Mouse (Mus musculus) forebrain, embryonic 11.5 days (tissue): ENCODE results near the gene Mbip. TPM values are rescaled to one million over a fixed set of nuclear protein-coding genes. Genes with fewer than 3 reads are reported as not detected.

Experiments
- ATAC-seq: fragments of 200-750 bp; cut with Nextera tagmentation; replicated peaks from 2 replicates; pipeline ENCODE4 v1.8.0; 2017; ENCODE audit warnings: moderate TSS enrichment; ENCODE audit not compliant: low FRiP score
- DNase-seq: peaks from one replicate; pipeline ENCODE4 v3.0.0-alpha.2; 2017; ENCODE audit warnings: low spot score
- H3K27ac ChIP-seq: fragments of 300-500 bp; sonication (generic); 2 replicates; pipeline ENCODE4 v1.5.1; 2014; ENCODE audit warnings: low read depth, low read length
- H3K27me3 ChIP-seq: fragments of 300-500 bp; sonication (generic); 2 replicates; pipeline ENCODE4 v1.6.1; 2014; ENCODE audit warnings: mild to moderate bottlenecking, low read length, mixed read lengths; ENCODE audit not compliant: control insufficient read depth, insufficient read depth
- H3K36me3 ChIP-seq: fragments of 300-500 bp; sonication (generic); 2 replicates; pipeline ENCODE4 v1.6.1; 2014; ENCODE audit warnings: mild to moderate bottlenecking, low read length, moderate library complexity, mixed read lengths; ENCODE audit not compliant: control insufficient read depth, insufficient read depth
- H3K4me1 ChIP-seq: fragments of 300-500 bp; sonication (generic); replicated peaks from 2 replicates; pipeline ENCODE4 v1.6.1; 2014; ENCODE audit warnings: low read length, mixed read lengths; ENCODE audit not compliant: control insufficient read depth, insufficient read depth
- H3K4me2 ChIP-seq: fragments of 300-500 bp; sonication (generic); 2 replicates; pipeline ENCODE4 v1.6.1; 2014; ENCODE audit warnings: low read depth, mild to moderate bottlenecking, low read length, moderate library complexity, mixed read lengths; ENCODE audit not compliant: severe bottlenecking
- H3K4me3 ChIP-seq: fragments of 300-500 bp; sonication (generic); 2 replicates; pipeline ENCODE4 v1.5.1; 2014; ENCODE audit warnings: low read depth, low read length
- H3K9ac ChIP-seq: fragments of 300-500 bp; sonication (generic); 2 replicates; pipeline ENCODE4 v1.6.1; 2014; ENCODE audit warnings: low read length
- H3K9me3 ChIP-seq: fragments of 300-500 bp; sonication (generic); 2 replicates; pipeline ENCODE4 v1.6.1; 2016; ENCODE audit warnings: low read length, mixed read lengths; ENCODE audit not compliant: control insufficient read depth
- WGBS: fragments of 180-500 bp; shearing (Covaris S2); extraction: QIAGEN DNeasy Blood & Tissue Kit; methylation state at CpG from one replicate; pipeline ENCODE4 v1.1.7; 2014; 5-methylcytosine and 5-hydroxymethylcytosine counted together
- polyA plus RNA-seq: library from polyadenylated mRNA; unstranded; fragments of >200 nt; fragmentation: Nextera tagmentation; extraction: Ambion mirVana; gene quantifications from 2 replicates; pipeline ENCODE4 v1.2.1, GENCODE M21; 2014

The Mbip gene
- polyA plus RNA-seq = 62.6 and 68.8 TPM in 2 replicates

- no peaks in the 10 kb centered on the region for H3K27me3 ChIP-seq
- peak; percentile 98 for DNase-seq
- H3K36me3 ChIP-seq = no peaks in the 10 kb centered on the region
- ATAC-seq = peak; percentile 99
- peak within 1 kb of the TSS; percentile 65 for H3K27ac ChIP-seq
- under 1% methylated on average over 37 of the region's 37 CpGs for WGBS
- no peaks in the 10 kb centered on the region for H3K9me3 ChIP-seq
- H3K4me2 ChIP-seq = peak within 1 kb of the TSS; percentile 51
- peak within 1 kb of the TSS; percentile 91 for H3K4me3 ChIP-seq
- H3K9ac ChIP-seq = peak within 1 kb of the TSS; percentile 87
- no peaks in the 10 kb centered on the region for H3K4me1 ChIP-seq
Observed at GRCm38 (mm10) chr12:56345367-56346089, at the start of gene Mbip. TSS of gene Mbip (minus strand) at chr12:56345894.

- DNase-seq (no peak), ATAC-seq (peak; percentile 66)
- Histone ChIP-seq H3K4me3 (no peak overlapping the region), H3K4me1 (0 out of 2 replicates have a peak, but pooled peaks cover 5% of the 10 kb centered on the region), H3K27ac (no peak overlapping the region; the same call in 1 of the 2 replicates), H3K27me3 (no peaks in the 10 kb centered on the region), H3K9ac (no peak overlapping the region), H3K4me2 (no peak overlapping the region), H3K36me3 (no peaks in the 10 kb centered on the region), H3K9me3 (no peaks in the 10 kb centered on the region)
- WGBS = 56% methylated on average over 7 of the region's 7 CpGs
Observed at GRCm38 (mm10) chr12:56387647-56388205, 42.0 kb upstream of the Mbip start.

- no peak overlapping the region for H3K4me2 ChIP-seq
- no peak overlapping the region for H3K4me3 ChIP-seq
- no peaks in the 10 kb centered on the region for H3K9me3 ChIP-seq
- WGBS = 25% methylated on average over 5 of the region's 6 CpGs
- no peaks in the 10 kb centered on the region for H3K36me3 ChIP-seq
- H3K4me1 ChIP-seq = 0 out of 2 replicates have a peak, but pooled peaks cover 5% of the 10 kb centered on the region
- H3K9ac ChIP-seq = no peak overlapping the region
- no peak overlapping the region; the same call in 1 of the 2 replicates for H3K27ac ChIP-seq
- ATAC-seq = peak; percentile 67
- DNase-seq = no peak
- H3K27me3 ChIP-seq = no peaks in the 10 kb centered on the region
Observed at GRCm38 (mm10) chr12:56386955-56387646, 41.4 kb upstream of the Mbip start.

- ATAC-seq (no peak), DNase-seq (no peak)
- H3K9ac ChIP-seq = peak overlapping the region; percentile 87
- peak overlapping the region; percentile 51 for H3K4me2 ChIP-seq
- WGBS = 9% methylated on average over 5 of the region's 5 CpGs
- H3K9me3 ChIP-seq = no peaks in the 10 kb centered on the region
- H3K4me1 ChIP-seq = no peaks in the 10 kb centered on the region
- H3K27me3 ChIP-seq = no peaks in the 10 kb centered on the region
- H3K36me3 ChIP-seq = no peaks in the 10 kb centered on the region
- peak overlapping the region; percentile 91 for H3K4me3 ChIP-seq
- no peak overlapping the region for H3K27ac ChIP-seq
Observed at GRCm38 (mm10) chr12:56344771-56345314, 851 bp downstream of the Mbip start.

DNA sequence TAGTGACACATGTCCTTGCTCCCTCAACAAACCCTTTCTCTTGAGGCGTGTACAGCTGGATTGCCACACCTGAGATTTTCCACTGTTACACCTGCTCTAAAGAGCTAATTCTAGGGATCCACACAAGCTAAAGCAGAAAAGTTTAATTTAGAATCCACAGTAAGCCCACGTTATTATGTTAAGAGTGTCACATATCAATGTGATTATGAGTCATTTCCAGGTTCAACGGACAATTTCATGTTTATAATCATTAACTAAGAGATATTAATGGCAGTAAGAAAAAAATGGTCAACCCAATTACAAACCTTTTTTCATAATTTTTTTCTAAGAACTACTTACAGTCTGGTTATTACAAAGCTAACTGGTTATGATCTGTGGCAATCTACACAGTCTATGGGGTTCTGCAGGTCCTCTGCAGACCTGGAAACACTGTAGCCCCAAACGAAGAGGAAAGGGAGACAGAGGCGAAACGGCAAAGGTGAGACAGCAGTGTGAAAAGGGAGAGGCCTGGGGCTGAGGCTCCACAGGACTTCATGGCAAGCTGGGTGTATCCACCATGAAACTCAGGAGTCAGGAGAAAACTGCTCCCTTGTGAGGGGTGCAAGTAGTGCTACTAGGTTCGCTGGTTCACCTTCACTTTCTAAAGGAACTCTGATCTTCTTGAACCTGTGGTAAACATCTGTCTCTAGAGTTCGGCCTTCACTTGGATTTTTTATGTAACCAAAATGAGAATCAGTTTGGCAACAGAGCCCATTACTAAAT is 6.2 kb downstream of the Mbip start:
- Histone ChIP-seq H3K36me3 (no peaks in the 10 kb centered on the region; the same call in 1 of the 2 replicates), H3K4me3 (no peak overlapping the region), H3K27me3 (no peaks in the 10 kb centered on the region), H3K9me3 (no peaks in the 10 kb centered on the region), H3K9ac (no peak overlapping the region), H3K27ac (no peak overlapping the region), H3K4me2 (no peak overlapping the region), H3K4me1 (no peaks in the 10 kb centered on the region)
- DNase-seq (no peak), ATAC-seq (no peak)
- 63% methylated on average over 8 of the region's 8 CpGs for WGBS

DNA sequence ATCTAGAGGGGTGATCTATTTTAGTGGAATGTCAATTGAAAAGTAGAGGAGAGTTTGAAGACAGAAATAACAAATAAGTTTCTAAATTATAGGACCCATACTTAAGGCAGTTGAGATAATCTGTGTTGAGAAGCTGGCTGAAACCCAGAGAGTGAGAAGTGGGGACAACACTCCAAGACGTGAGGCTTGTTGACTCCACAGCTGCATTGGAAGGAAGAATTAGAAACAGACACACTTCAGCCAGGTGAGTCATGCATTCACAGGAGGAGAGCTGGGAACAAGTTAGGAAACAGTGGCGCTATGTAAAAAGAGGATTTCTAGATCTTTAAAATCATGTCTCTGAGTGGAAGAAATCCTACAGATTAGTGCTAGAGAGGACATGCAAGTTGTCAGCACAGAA is 12.2 kb downstream of the Mbip start:
- peaks cover 2% of the 10 kb centered on the region; the same call in 1 of the 2 replicates for H3K36me3 ChIP-seq
- 90% methylated on average over 2 of the region's 2 CpGs for WGBS
- no peak for ATAC-seq

GRCm38 (mm10) chr12:56332475-56332874 is 13.2 kb downstream of the Mbip start:
- ATAC-seq (no peak), DNase-seq (no peak)
- Histone ChIP-seq H3K9me3 (no peaks in the 10 kb centered on the region), H3K27me3 (no peaks in the 10 kb centered on the region), H3K36me3 (peaks cover 3% of the 10 kb centered on the region; the same call in 1 of the 2 replicates), H3K27ac (no peak overlapping the region), H3K4me3 (no peak overlapping the region), H3K4me2 (no peak overlapping the region), H3K9ac (no peak overlapping the region), H3K4me1 (no peaks in the 10 kb centered on the region)
- 94% methylated on average over 3 of the region's 3 CpGs for WGBS

More for the DNA sequence above, 12.2 kb downstream of the Mbip start:
- Histone ChIP-seq H3K9ac (no peak overlapping the region), H3K4me2 (no peak overlapping the region), H3K27me3 (no peaks in the 10 kb centered on the region), H3K27ac (no peak overlapping the region), H3K4me1 (no peaks in the 10 kb centered on the region), H3K4me3 (no peak overlapping the region), H3K9me3 (no peaks in the 10 kb centered on the region)
- no peak for DNase-seq

DNA sequence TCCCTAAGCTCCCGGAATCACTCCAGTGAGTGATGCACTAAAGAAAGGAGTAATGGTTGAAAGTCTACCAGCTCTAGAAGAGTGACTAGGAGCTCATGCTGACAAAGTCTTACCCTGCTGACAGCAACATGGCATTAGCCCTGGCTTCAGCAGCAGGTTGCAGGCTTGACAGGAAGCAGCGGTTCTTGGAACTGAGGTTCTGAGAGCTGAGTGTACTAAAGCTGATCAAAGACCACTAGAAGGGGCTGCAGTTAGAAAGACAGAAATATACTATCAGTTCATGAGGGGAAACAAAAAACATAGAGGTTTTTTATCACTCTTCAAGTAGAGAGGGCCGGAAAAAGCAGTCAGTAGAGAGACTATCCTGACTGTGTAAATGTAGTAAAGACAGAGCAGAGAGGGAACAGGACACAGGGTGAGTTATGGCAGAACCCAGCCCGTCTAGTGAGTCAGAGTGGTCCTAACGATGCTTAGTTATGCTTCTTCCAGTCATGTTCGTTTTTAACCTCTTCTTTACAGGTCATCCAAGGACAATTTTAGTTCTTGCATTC is 18.2 kb downstream of the Mbip start:
- no peaks in the 10 kb centered on the region for H3K4me1 ChIP-seq
- H3K36me3 ChIP-seq = peaks cover 3% of the 10 kb centered on the region; the same call in 1 of the 2 replicates
- no peak overlapping the region for H3K4me3 ChIP-seq
- DNase-seq (no peak), ATAC-seq (no peak)
- 95% methylated on average over 6 of the region's 6 CpGs for WGBS
- H3K9me3 ChIP-seq = no peaks in the 10 kb centered on the region
- no peak overlapping the region for H3K27ac ChIP-seq
- no peak overlapping the region for H3K9ac ChIP-seq
- no peak overlapping the region for H3K4me2 ChIP-seq
- no peaks in the 10 kb centered on the region for H3K27me3 ChIP-seq
